Mouse (Mus musculus): Measurements from ENCODE around the gene Adad2. TPM values are rescaled to one million over a fixed set of nuclear protein-coding genes. Genes with fewer than 3 reads are reported as not detected.

The Adad2 gene
- total RNA-seq (2021), result under 1 TPM; 0.17 to 0.20 TPM
- long read RNA-seq, experiment 1, result 0 reads
- long read RNA-seq, experiment 2, partial matches to known transcripts, result 1 of 2 reads
- long read RNA-seq, experiment 2, other reads (novel, unspliced or antisense), result 1 of 2 reads

DNA sequence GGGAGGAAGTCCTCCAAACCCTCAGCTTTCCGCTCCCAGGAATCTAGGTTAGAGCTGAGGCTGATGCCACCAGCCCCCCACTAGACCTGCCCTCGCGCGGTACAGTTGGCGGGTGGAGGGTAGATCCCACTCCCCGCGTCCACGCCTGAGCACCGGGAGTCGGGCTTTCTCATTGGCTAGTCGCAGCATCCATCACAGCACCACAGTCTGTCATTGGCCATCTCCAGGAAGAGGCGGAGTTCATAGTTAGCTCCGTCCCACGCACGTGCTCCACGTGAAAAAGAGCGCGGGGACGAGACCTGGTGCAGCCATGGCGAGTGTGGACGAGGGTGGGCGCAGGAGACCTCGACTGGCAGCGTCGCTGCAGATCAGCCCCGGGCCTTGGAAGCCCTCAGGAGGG, at the start of gene Adad2:
TSS of gene Adad2 (plus strand) at position 277 of the 400 bp plus-strand sequence.
- no peak for DNase-seq
- intact Hi-C loops (cut with DNase I), result no loop called here

DNA sequence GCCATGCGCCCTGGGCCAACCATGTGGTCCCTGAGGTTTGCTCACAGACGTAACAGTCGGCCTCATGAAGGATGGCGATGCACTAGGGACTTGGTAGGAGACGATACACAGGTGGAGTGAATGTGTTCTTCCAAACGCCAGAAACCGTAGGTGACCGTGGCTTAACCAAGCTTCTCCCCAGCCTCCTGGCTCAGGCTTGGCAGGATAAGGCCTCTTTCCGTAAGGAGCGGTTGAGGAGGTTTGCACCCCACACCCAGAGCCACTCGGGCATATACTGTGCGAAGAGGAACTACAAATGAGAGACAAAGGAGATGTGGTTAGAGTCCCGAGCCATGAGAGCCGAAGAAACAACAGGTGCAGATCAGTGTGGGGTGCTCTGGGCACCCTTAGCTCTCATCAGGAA, 48.7 kb upstream of the Adad2 start:
- no peak for DNase-seq
- intact Hi-C loops (cut with DNase I), result no loop called here

DNA sequence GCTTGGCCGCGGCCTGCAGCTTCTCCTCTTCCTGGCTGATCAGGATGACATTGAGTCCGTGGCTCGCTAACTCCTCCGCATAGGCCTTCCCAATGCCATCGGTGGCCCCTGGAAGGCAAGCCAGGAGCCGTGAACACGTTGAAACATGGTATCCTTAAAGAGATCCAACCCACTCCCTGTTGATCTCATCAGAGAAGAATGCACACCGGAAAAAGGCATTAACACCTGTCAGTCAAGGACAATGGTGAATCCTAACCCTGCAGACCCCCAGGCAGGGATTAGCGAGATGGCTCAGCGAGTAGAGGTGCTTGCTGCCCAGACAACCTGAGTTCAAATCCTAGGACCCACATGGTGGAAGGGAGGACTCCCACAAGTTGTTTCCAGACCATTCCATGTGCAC, 46.2 kb upstream of the Adad2 start:
- intact Hi-C loops (cut with DNase I), result no loop called here
- no peak for DNase-seq

DNA sequence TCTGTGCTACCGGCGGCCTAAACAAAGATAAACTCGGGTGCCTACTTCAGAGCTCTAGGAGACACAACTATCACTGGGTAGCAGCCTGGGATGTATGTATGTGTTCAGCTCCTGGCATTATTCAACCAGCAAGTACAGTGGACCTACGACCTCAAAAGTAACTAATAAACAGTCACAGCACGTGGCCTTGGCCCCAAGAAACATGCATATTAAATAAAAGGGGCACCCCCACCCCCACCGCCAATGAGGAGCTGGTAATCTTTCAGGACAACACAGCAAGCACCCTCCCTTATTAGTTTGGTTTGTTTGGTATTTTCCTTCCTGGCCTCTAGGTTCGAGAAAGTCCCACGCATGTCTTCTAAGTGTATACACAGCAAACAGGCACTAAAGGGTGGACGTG, 44.3 kb upstream of the Adad2 start:
- intact Hi-C loops (cut with DNase I), result no loop called here
- no peak for DNase-seq

DNA sequence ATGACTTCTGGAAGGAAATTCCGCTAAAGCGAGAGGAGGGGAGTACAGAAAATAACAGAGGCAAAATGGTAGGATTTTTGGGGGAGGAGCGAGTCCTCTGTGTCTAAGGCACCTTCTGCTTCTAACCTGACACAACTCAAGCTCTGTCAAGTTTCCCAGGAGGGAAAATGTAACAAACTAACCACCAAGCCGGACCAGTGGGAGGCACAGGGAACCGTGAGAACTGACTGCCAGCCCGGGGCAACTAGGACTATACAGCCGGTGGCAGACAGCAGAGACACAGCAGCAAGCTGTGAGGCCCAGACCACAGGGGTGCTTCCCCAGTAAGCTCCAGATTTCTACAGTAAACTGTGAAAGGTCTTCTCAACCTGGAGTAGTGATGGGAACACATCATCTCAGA, 43.6 kb upstream of the Adad2 start:
- DNase-seq, result no peak
- intact Hi-C loops (cut with DNase I), result no loop called here

- DNase-seq, result no peak
- intact Hi-C loops (cut with DNase I), result no loop called here
These were observed 42.7 kb upstream of the Adad2 start for GRCm38 (mm10) chr8:119569881-119570280.

GRCm38 (mm10) chr8:119571135-119571534, 41.4 kb upstream of the Adad2 start:
- DNase-seq, result no peak
- intact Hi-C loops (cut with DNase I), result no loop called here

DNA sequence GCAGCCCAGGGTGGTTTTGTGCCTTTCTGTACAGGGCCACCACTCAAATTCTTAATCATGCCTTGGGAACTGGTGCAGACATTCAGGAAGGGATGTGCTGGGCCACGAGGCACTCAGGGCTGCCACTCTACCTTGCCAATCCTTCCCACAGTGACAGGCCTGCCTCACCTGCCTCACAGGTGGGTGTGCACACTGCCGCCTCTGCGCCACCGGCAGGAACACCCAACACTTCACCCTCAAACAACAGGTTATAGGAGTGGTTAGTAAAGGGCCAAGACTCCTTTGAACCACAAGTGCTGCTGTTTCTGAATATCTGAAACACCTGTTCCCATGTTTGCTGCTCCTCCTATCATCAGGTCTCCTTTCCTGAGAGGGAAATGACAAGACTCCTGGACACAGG, 40.1 kb upstream of the Adad2 start:
- no peak for DNase-seq
- intact Hi-C loops (cut with DNase I), result no loop called here

GRCm38 (mm10) chr8:119574437-119575365, 37.8 kb upstream of the Adad2 start, which contains the start of the genes Hsdl1 and Dnaaf1:
Gene Hsdl1, minus strand, starts transcription at chr8:119575183.
Gene Dnaaf1, plus strand, starts transcription at chr8:119575235.
- intact Hi-C loops (cut with DNase I), result no loop called here

DNA sequence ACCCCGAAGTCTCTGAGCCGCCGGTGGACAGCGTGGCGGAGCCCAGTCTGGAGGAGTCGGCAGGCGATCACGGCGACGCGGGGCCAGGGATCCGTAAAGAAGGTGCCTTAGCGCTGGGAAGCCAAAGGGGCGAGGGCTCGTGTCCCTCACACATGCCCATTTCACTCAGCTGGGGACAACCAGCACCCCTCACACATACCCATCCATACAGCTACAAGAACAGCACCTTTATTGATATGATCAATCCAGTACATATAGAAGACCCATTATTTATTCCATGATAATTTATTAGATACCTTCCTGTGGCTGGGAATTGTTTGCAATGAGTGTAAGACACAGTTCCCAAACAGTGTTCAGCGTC, 37.2 kb upstream of the Adad2 start:
- DNase-seq, result no peak
- intact Hi-C loops (cut with DNase I), result no loop called here

More at GRCm38 (mm10) chr8:119574437-119575365, 37.8 kb upstream of the Adad2 start, which contains the start of the genes Hsdl1 and Dnaaf1:
- peak; percentile 92 to 95 for DNase-seq

- DNase-seq, result no peak
- intact Hi-C loops (cut with DNase I), result no loop called here
These were observed 33.5 kb upstream of the Adad2 start for GRCm38 (mm10) chr8:119579096-119579495.

DNA sequence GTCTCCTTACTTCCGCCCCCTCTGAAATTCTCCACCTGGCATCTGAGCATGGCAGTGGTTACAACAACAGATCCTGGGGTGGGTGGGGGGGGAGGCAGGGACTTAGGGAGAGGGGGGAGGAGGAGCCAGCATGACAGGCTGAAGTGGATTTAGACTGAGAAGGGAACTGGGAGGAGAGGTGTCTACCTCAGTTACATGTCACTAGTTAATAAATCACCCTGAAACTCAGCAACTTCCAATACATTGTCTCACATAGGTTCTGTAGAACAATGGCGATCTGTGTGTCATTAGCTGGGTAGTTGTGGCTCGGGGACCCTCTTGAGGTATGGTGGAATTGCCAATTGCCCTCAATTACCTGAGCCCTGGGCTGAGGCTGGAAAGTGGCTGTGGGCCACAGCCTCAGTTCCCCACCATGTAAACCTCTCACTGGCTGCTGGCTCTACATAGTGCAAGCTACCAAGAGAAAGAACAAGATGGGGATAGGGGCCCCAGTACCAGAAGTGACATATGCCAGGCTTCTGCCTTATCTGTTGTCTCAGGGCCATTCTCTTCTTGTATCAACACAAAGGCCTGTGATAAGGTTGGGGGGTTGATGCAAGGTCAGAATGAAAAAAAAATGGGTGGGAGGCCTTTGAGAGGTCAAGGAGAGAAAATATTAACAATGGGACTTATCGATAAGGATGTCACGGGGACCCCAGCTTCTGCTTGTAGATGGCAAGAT, 31.9 kb upstream of the Adad2 start:
- intact Hi-C loops (cut with DNase I), result no loop called here
- DNase-seq, result no peak

GRCm38 (mm10) chr8:119585901-119586300, 26.6 kb upstream of the Adad2 start:
- intact Hi-C loops (cut with DNase I), result no loop called here

GRCm38 (mm10) chr8:119588321-119588720, 24.2 kb upstream of the Adad2 start:
- no peak for DNase-seq
- intact Hi-C loops (cut with DNase I), result no loop called here

More at GRCm38 (mm10) chr8:119585901-119586300, 26.6 kb upstream of the Adad2 start:
- no peak for DNase-seq

GRCm38 (mm10) chr8:119588844-119589243, 23.7 kb upstream of the Adad2 start:
- intact Hi-C loops (cut with DNase I), result no loop called here
- no peak for DNase-seq

DNA sequence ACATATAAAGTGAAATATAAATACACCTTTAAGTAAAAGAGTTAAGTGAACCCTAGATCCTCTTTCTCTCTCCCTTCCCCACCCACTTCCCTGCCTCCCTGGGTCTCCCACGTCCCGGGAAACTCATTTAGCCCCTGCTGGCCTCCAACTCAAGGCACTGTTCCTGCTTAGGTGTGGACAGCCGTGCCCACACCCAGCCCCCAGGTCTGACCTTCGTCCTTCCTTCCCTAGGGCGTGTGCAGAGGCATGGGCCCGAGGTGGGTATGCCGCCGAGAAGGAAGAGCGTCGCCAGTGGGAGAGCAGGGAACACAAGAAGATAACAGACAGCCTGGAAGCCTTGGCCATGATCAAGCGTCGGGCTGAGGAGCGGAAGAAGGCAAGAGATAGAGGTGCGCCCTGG, 22.2 kb upstream of the Adad2 start:
- intact Hi-C loops (cut with DNase I), result no loop called here

GRCm38 (mm10) chr8:119591456-119591855, 21.1 kb upstream of the Adad2 start:
- intact Hi-C loops (cut with DNase I), result no loop called here
- DNase-seq, result no peak

More for the DNA sequence above, 22.2 kb upstream of the Adad2 start:
- no peak for DNase-seq

GRCm38 (mm10) chr8:119603771-119604170, 8.8 kb upstream of the Adad2 start:
- no peak for DNase-seq
- intact Hi-C loops (cut with DNase I), result loop anchor here (5.0 kb wide), 2 partner anchors 81 to 156 kb away; partner anchors contain the start of gene Necab2

DNA sequence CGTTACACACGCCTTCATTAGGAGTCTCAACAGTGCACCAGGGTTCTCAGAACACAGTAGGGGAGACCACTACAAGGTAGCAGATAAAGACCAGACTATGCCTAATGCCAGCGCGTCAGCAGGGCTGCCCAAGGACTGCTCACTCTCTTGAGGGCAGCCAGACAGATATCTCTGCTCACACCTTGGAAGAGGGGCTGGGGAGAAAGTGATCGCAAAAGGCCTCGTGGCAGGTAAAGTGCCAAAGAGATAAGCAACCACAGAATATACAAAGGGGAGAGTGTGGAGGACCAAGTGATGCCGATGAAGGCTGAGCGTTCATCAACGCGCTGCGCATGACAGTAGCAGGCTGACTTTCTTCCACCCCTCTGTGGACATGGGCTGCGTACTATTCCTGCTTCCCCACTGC, 8.1 kb upstream of the Adad2 start:
- DNase-seq, result no peak
- intact Hi-C loops (cut with DNase I), result loop anchor here (5.0 kb wide), 2 partner anchors 82 to 157 kb away; partner anchors contain the start of gene Necab2

DNA sequence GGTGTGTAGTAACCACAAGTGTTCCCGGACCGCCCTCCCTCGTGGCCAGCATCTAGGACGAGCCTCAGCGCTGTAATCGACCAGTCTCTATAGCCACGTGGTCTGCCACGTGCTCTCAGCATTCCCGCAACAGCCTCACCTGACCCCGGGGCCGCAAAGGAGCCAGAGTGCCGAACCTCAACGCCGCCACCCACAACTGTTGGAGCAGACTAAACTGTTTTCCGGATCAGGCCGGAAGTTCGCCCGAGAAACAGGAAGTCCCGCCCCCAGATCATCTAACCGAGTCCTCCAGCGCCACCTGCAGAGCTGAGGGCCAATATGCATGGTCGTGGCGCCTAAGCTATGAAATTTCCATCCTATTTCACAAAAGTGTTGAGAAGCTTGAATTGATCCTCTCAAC, 7.6 kb upstream of the Adad2 start, which contains the start of gene Taf1c:
TSS of gene Taf1c (minus strand) at position 227 of the 400 bp plus-strand sequence.
- peak; percentile 86 to 92 for DNase-seq
- intact Hi-C loops (cut with DNase I), result loop anchor here (5.0 kb wide), 2 partner anchors 83 to 158 kb away; partner anchors contain the start of gene Necab2

- no peak for DNase-seq
- intact Hi-C loops (cut with DNase I), result no loop called here
These were observed 6.3 kb upstream of the Adad2 start for GRCm38 (mm10) chr8:119606224-119606623.

Data from gastrocnemius, postnatal 36 days (tissue).